Mouse (Mus musculus) small intestine, adult 2 months (tissue): ENCODE data around the gene Ltv1. TPM values are rescaled to one million over a fixed set of nuclear protein-coding genes. Genes with fewer than 3 reads are reported as not detected.

ENCODE experiments used
- H3K27ac ChIP-seq: fragments of 200-500 bp; 2 replicates; pipeline ENCODE4 v1.5.1; 2012; ENCODE audit warnings: low read depth, low read length, control low read depth, inconsistent platforms; ENCODE audit not compliant: insufficient read depth
- H3K27me3 ChIP-seq: fragments of 200-500 bp; 2 replicates; pipeline ENCODE4 v1.6.1; 2012; ENCODE audit warnings: mild to moderate bottlenecking, moderate library complexity, low read length, inconsistent platforms; ENCODE audit not compliant: control insufficient read depth, insufficient read depth
- H3K36me3 ChIP-seq: fragments of 200-500 bp; 2 replicates; pipeline ENCODE4 v1.6.1; 2012; ENCODE audit warnings: mild to moderate bottlenecking, low read length, control low read depth, inconsistent platforms; ENCODE audit not compliant: control insufficient read depth, insufficient read depth
- H3K4me1 ChIP-seq: fragments of 200-500 bp; 2 replicates; pipeline ENCODE4 v1.6.1; 2012; ENCODE audit warnings: low read length, inconsistent platforms, mixed read lengths; ENCODE audit not compliant: control insufficient read depth, insufficient read depth, insufficient read length
- H3K4me3 ChIP-seq: fragments of 200-500 bp; 2 replicates; pipeline ENCODE4 v1.5.1; 2012; ENCODE audit warnings: low read depth, mild to moderate bottlenecking, control low read depth, inconsistent platforms, low read length, moderate library complexity
- CTCF ChIP-seq: fragments of 200-500 bp; IDR thresholded peaks from 2 replicates; pipeline ENCODE4 v1.5.1; 2012; ENCODE audit warnings: low read depth, mild to moderate bottlenecking, control low read depth, inconsistent platforms, low read length, moderate library complexity, mixed read lengths; ENCODE audit not compliant: insufficient replicate concordance, insufficient read length; ENCODE audit errors: extremely low read depth
- POLR2A ChIP-seq: fragments of 200-500 bp; IDR thresholded peaks from 2 replicates; pipeline ENCODE4 v1.6.1; 2012; ENCODE audit warnings: low read depth, mild to moderate bottlenecking, control low read depth, inconsistent platforms, low read length, moderate library complexity
- WGBS: fragments of 180-500 bp; shearing (Covaris S2); methylation state at CpG from one replicate; pipeline ENCODE4 v1.1.7; 2018; 5-methylcytosine and 5-hydroxymethylcytosine counted together
- polyA plus RNA-seq: library from polyadenylated mRNA; depleted of rRNA; stranded (reverse); fragments of >200 nt; gene quantifications from 2 replicates; pipeline ENCODE4 v1.2.3, GENCODE M21; 2012

Gene Ltv1
- polyA plus RNA-seq, 1 experiment, result 6.0 TPM

GRCm38 (mm10) chr10:13212326-13212725 is 19.4 kb upstream of the Ltv1 start:
- WGBS, result 93% methylated on average over 9 of the region's 9 CpGs
- H3K4me3 ChIP-seq, result no peak overlapping the region
- H3K4me1 ChIP-seq, result no peaks in the 10 kb centered on the region
- no peak for TF ChIP-seq POLR2A
- TF ChIP-seq CTCF, result no peak
- H3K36me3 ChIP-seq, result peaks cover 3% of the 10 kb centered on the region; the same call in 1 of the 2 replicates
- H3K27ac ChIP-seq, result no peak overlapping the region
- H3K27me3 ChIP-seq, result no peaks in the 10 kb centered on the region

- Histone ChIP-seq H3K27ac (no peak overlapping the region), H3K36me3 (peaks cover 3% of the 10 kb centered on the region; the same call in 1 of the 2 replicates), H3K4me1 (no peaks in the 10 kb centered on the region), H3K27me3 (no peaks in the 10 kb centered on the region), H3K4me3 (no peak overlapping the region)
- WGBS, result 64% methylated on average over 8 of the region's 8 CpGs
- TF ChIP-seq POLR2A (no peak), CTCF (no peak)
Measured at GRCm38 (mm10) chr10:13209930-13210637, 17.1 kb upstream of the Ltv1 start.

- H3K27ac ChIP-seq, result no peak overlapping the region
- H3K4me1 ChIP-seq, result no peaks in the 10 kb centered on the region
- no peak for TF ChIP-seq POLR2A
- no peak for TF ChIP-seq CTCF
- H3K27me3 ChIP-seq, result no peaks in the 10 kb centered on the region
- peaks cover 3% of the 10 kb centered on the region; the same call in 1 of the 2 replicates for H3K36me3 ChIP-seq
- WGBS, result 86% methylated on average over 3 of the region's 3 CpGs
- H3K4me3 ChIP-seq, result no peak overlapping the region
Measured at GRCm38 (mm10) chr10:13209506-13209905, 16.5 kb upstream of the Ltv1 start.

- Histone ChIP-seq H3K27ac (no peak overlapping the region), H3K27me3 (no peaks in the 10 kb centered on the region), H3K4me3 (no peak overlapping the region), H3K36me3 (peaks cover 3% of the 10 kb centered on the region; the same call in 1 of the 2 replicates), H3K4me1 (no peaks in the 10 kb centered on the region)
- TF ChIP-seq CTCF (no peak), POLR2A (no peak)
- 92% methylated on average over 4 of the region's 4 CpGs for WGBS
Measured at GRCm38 (mm10) chr10:13209061-13209460, 16.1 kb upstream of the Ltv1 start.

- H3K4me1 ChIP-seq, result no peaks in the 10 kb centered on the region
- no peaks in the 10 kb centered on the region for H3K36me3 ChIP-seq
- H3K4me3 ChIP-seq, result no peak overlapping the region
- TF ChIP-seq CTCF, result no peak
- no peak for TF ChIP-seq POLR2A
- H3K27me3 ChIP-seq, result no peaks in the 10 kb centered on the region
- H3K27ac ChIP-seq, result no peak overlapping the region
- 93% methylated on average over 6 of the region's 6 CpGs for WGBS
Measured at GRCm38 (mm10) chr10:13201741-13202293, 8.8 kb upstream of the Ltv1 start.

GRCm38 (mm10) chr10:13200862-13201261 is 7.9 kb upstream of the Ltv1 start:
- Histone ChIP-seq H3K27ac (no peak overlapping the region), H3K4me1 (no peaks in the 10 kb centered on the region), H3K27me3 (no peaks in the 10 kb centered on the region), H3K4me3 (no peak overlapping the region), H3K36me3 (no peaks in the 10 kb centered on the region)
- WGBS, result 82% methylated on average over 3 of the region's 3 CpGs
- TF ChIP-seq POLR2A (no peak), CTCF (no peak)

GRCm38 (mm10) chr10:13199234-13199633 is 6.3 kb upstream of the Ltv1 start:
- WGBS, result 81% methylated on average over 1 of the region's 1 CpGs
- Histone ChIP-seq H3K27me3 (no peaks in the 10 kb centered on the region), H3K36me3 (no peaks in the 10 kb centered on the region), H3K4me3 (no peak overlapping the region), H3K4me1 (no peaks in the 10 kb centered on the region), H3K27ac (no peak overlapping the region)
- TF ChIP-seq POLR2A, result no peak
- TF ChIP-seq CTCF, result no peak
